Mouse (Mus musculus) Muller cell, postnatal 12 days (primary cell): ENCODE measurements around the gene Eaf2.
A peak's percentile ranks its signal among the peaks of the same experiment; 100 is the strongest.

Source experiments
- DNase-seq: peaks from one replicate; pipeline ENCODE4 v3.0.0-alpha.2; 2015; ENCODE audit errors: inconsistent ontology term

Gene Eaf2

DNA sequence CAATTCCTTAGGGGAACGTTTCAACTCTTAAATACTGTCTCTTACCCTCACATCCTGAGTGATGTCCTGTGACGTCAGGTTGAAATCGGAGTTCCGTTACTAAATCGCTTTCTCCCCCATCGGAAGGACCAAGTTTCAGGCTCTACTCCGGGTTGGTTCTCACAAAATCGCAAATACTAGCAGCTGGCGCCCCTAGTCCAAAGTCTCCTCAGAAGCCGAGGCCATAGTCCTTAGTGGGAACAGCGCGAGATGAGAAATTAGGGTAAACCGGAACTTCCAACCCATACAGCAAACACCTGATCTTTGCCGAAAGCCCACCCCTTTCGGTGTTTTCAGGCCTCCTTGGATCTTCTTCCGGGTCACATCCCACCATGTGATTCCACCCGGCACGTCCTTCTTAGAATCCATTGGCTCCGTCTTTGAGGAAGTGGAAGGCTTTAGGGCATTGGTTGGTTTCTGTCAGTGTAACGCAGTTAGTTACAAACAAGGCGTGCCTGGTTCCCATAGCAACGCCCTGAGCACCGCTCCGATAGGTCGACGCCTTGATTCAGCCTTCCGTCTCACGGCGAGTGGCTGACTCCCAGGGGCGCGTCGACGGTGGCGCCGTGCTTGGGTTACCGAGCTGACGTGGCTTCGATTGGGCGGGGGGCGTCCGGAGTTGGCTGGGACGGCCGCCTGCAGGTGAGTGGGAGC, at the start of gene Eaf2, which contains the start of gene Golgb1:
Gene Eaf2, minus strand, starts transcription at position 421 of the 693 bp plus-strand sequence.
Gene Golgb1, plus strand, starts transcription at position 558 of the 693 bp plus-strand sequence.
- peak; percentile 98 for DNase-seq

DNA sequence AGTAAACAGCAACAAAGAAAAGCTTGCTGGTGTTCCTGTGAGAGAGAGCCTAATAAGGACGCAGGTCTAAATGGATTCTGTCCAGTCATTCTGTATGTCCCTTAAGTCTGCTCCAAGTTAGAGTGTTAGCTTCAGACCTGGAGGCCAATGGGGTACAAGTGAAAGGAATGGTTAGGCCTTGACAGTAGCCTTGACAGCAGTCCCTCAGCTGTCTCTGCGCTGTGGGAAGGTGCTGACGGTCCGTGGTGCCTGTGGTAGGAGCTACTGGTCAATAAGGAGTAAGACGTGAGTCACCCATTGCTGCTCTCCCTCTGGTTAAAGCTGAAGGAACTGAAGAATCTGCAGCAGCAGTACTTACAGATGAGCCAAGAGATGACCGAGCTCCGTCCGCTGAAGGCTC, 49.5 kb upstream of the Eaf2 start:
- DNase-seq = no peak

DNA sequence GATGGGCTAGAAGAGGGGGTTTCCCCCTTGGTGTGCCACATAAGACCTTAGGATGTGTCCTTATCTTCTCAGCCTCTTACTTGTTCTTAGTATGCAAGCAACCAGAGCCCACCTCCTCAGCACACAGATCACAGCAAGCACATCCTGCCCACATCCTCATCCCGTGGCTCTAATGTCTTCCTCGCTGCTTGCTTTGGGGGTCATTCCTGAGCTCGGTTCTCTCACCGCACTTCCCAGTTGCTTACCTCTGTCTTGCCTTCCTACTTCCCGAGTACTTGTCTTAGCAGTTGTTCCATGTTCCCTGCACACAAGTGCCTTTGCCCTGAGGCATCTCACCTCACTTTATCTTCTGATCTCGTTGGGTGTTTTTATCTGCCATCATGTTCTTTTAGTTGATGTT, 47.2 kb upstream of the Eaf2 start:
- no peak for DNase-seq

- DNase-seq = no peak
Measured at GRCm38 (mm10) chr16:36921067-36921613, 46.3 kb upstream of the Eaf2 start.

GRCm38 (mm10) chr16:36920410-36920809, 45.6 kb upstream of the Eaf2 start:
- DNase-seq = peak; percentile 30

DNA sequence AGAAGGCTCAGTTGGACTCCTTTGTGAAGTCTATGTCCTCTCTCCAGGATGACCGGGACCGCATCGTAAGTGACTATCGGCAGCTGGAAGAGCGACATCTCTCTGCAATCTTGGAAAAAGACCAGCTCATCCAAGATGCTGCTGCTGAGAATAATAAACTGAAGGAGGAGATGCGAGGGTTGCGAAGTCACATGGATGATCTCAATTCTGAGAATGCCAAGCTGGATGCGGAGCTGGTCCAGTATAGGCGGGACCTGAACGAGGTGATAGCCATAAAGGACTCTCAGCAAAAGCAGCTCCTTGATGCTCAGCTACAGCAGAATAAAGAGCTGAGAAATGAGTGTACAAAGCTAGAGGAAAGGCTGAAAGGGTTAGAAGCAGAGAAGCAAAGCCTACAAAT, 43.7 kb upstream of the Eaf2 start:
- no peak for DNase-seq

- no peak for DNase-seq
Measured at GRCm38 (mm10) chr16:36914195-36914594, 39.4 kb upstream of the Eaf2 start.

DNA sequence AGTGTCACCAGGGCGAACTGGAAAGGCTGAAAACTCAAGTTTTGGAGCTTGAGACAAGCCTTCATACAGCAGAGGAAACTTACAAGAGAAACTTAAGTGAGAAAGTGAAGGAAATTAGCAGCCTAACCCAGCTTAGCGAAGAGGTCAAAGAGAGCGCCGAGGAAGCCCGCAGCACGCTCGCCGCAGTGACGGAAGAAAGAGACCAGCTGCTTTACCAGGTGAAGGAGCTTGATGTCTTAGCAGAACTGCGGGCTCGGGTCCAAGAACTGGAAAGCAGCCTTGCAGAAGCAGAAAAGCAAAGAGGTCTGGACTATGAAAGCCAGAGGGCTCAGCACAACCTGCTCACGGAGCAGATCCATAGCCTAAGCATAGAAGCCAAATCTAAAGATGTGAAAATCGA, 37.5 kb upstream of the Eaf2 start:
- no peak for DNase-seq

DNA sequence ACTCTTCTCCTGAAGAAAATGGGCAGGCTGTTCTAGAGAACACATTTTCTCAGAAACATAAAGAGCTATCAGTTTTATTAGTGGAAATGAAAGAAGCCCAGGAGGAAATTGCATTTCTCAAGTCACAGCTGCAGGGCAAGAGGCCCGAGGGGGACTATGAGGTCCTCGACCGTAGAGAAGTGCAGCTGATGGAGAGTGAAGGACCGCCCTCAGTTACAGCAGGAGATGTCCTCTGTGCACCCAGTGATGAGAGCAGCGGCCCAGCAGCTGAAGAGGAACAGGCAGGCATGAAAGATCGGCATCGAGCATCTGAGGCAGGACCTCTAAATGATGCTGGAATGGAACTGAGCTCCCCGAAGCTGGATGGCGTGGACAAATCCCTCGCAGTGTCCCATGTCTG, 37.1 kb upstream of the Eaf2 start:
- no peak for DNase-seq

DNA sequence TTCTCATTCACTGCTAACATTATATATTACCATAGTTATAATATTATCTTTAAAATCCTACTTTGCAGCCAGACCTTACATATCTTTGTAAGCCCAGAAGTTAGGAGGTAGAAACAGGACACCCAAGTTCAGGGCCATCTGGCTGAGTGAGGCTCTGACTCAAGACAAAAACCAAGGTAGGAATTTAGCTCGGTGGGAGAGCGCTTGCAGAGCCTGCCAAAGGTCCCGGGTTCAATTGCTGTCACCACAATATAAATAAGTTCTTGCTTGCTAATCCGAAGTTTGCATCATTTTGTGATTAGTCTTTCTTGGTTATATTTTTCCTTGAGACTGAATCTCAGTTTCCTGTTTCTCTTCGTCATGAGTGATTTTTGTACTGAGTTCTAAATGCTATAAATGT, 28.4 kb upstream of the Eaf2 start:
- no peak for DNase-seq

DNA sequence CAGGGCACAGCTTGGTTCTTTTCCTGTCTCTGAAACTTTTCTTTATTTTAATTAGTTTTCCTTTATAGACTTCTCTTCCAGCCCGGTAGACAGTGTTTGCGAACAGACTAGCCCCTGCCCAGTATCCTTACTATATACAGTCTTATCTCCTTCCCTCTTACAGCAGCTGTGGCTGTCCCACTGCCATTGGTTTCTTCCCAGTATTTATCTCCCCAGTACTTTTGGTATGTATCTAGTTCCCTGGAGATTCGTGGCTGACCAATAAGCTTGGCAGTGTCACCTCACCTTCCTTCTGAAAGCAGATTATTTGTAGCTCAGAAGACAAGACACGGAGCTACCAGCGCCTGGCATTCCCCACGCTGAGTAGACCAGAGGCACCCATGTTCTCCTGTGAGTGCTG, 21.9 kb upstream of the Eaf2 start:
- no peak for DNase-seq

DNA sequence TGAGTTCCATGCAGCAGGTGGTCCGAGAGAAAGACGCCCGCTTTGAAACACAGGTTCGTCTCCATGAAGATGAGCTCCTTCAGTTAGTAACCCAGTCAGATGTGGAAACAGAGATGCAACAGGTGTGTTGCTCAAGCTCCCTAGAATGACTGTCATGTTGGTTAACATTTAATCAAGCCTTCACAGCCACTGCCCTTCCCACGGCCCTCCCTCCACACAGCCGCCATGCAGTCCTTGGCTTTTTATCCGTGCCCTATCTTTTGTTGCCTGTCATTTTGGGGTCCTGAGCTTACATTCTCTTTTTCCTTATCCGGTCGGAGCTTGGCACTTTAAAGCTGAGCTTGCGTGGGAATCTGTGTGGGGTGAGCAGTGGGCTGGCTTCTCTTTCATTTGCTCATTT, 18.5 kb upstream of the Eaf2 start:
- DNase-seq = no peak

GRCm38 (mm10) chr16:36891415-36891814, 16.6 kb upstream of the Eaf2 start:
- no peak for DNase-seq

DNA sequence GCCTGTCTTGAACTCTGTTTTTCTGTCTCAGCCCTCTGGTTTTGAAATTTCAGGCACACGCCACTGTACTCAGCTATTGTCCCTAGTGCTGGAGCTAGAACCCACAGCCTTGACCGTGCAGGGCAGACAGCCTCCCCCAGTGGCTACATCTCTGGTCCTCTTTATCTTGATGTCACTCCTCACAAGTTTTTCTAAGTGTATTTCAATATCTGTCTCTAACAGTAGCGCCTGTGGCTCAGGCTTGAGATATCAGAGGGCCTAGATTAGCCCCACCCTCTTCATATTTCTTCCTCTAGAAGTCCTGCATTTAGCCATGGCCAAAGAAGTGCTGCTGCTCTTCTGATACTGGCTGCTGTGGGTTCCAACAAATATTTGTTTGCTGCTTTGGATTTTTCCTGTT, 15.8 kb upstream of the Eaf2 start:
- DNase-seq = no peak

DNA sequence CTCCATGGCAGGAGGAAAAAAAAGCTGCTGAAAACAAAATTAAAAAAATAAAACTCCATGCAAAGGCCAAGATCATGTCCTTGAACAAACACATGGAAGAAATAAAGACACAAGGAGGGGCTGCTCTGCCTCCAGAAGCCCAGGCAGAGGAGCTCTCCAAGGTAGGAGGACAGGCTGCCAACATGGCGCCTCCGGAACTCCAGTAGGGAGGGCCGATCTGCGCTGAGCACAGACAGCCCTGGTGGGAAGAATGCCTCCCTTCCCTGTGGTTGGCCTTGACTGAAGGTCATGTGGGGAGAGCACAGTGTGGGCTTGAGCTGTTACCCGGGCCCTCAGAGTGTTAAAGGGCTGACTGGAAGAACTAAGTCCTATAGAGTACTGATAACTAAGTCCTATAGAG, 12.7 kb upstream of the Eaf2 start:
- no peak for DNase-seq

- no peak for DNase-seq
Measured at GRCm38 (mm10) chr16:36885912-36886311, 11.1 kb upstream of the Eaf2 start.

DNA sequence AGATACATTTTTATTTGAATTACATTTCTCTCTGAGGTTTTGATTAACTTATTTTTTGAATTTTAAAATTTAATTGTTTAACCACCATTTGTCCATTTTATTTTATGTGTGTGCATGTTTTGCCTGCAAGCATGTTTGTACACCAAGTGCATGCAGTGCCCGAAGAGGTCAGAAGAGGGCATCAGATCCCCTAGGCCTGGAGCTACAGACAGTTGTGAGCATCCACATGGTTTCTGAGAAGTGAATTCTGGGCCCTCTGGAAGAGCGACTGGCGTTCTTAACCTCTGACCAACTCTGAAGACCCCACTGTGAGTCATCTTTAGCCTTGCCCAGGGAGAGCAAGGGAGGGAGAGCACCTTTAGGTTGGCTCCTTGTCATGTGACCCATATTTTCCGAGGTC, 10.1 kb upstream of the Eaf2 start:
- DNase-seq = no peak

DNA sequence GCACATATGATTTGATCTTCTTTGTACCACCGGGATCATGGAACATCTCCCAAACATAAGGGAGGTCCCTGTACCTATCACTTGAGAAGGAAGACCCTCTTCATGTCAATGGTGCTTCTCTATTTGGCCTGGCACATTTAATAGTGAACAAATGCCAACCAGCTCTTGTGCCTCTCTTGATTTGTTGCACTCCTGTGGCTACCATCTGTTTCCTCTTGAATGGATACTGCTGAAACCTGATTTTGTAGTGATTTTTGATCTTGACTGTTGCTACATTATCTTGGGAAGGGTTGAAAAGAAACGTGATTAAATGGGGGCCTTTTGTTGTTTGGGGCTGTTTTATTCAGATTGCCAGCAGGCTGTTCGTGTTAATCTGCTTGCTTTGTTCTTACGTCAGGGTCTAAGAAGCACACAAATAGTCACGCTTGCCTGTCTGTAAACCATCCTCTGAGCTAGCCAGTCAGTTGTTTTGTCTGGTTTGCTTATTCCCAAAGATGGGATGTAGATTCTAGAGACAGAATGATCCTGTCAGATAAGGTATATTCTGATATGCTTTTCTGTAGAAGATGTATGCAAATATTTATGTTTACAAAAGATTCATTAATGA, 8.0 kb upstream of the Eaf2 start:
- no peak for DNase-seq

DNA sequence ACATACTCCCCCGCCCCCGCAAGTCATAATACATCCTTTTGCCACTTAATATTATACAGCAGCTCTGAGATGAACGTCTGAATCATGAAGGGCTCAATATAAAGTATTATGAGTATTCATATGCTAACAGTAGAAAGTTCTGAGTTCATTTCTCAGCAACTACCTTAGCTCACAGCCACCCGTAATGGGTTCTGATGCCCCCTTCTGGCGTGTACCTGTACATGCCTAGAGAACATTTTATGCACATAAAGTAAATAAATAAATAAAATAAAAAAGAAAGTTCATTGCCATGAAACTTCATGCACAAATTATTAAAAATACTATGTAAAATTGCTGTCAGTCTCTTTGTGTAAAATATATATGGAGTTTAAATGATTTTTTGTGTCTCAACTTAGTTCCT, 2.5 kb upstream of the Eaf2 start:
- no peak for DNase-seq

GRCm38 (mm10) chr16:36875276-36875851, 561 bp upstream of the Eaf2 start:
- DNase-seq = peak; percentile 67

- no peak for DNase-seq
Measured at GRCm38 (mm10) chr16:36869442-36869841, 5.4 kb downstream of the Eaf2 start.

GRCm38 (mm10) chr16:36863585-36863984, 11.2 kb downstream of the Eaf2 start:
- no peak for DNase-seq

- no peak for DNase-seq
Measured at GRCm38 (mm10) chr16:36851202-36851601, 23.6 kb downstream of the Eaf2 start.
